Mouse (Mus musculus) heart, postnatal 0 days (tissue): Measurements from ENCODE around the gene Pgm5. TPM values are rescaled to one million over a fixed set of nuclear protein-coding genes. Genes with fewer than 3 reads are reported as not detected.

Experiments used
- ATAC-seq: fragments of 200-750 bp; cut with Nextera tagmentation; 2 replicates; pipeline ENCODE4 v1.8.0; 2017; ENCODE audit warnings: low read depth, moderate number of reproducible peaks, moderate library complexity; ENCODE audit not compliant: insufficient read depth
- DNase-seq: peaks from one replicate; pipeline ENCODE4 v3.0.0-alpha.2; 2016; ENCODE audit warnings: low spot score
- H3K27ac ChIP-seq: fragments of 300-500 bp; sonication (generic); 2 replicates; pipeline ENCODE4 v1.5.1; 2014; ENCODE audit warnings: low read depth, mild to moderate bottlenecking
- H3K27me3 ChIP-seq: fragments of 300-500 bp; sonication (generic); 2 replicates; pipeline ENCODE4 v1.6.1; 2014; ENCODE audit warnings: low read length, mixed read lengths; ENCODE audit not compliant: control insufficient read depth, insufficient read depth
- H3K36me3 ChIP-seq: fragments of 300-500 bp; sonication (generic); replicated peaks from 2 replicates; pipeline ENCODE4 v1.6.1; 2014; ENCODE audit warnings: low read length, mixed read lengths; ENCODE audit not compliant: control insufficient read depth, insufficient read depth
- H3K4me1 ChIP-seq: fragments of 300-500 bp; sonication (generic); 2 replicates; pipeline ENCODE4 v1.6.1; 2014; ENCODE audit warnings: antibody characterized with exemption; ENCODE audit not compliant: control insufficient read depth, insufficient read depth
- H3K4me2 ChIP-seq: fragments of 300-500 bp; sonication (generic); 2 replicates; pipeline ENCODE4 v1.6.1; 2014; ENCODE audit warnings: low read depth, mild to moderate bottlenecking, low read length, moderate library complexity
- H3K4me3 ChIP-seq: fragments of 300-500 bp; sonication (generic); 2 replicates; pipeline ENCODE4 v1.5.1; 2014; ENCODE audit warnings: low read depth, low read length
- H3K9ac ChIP-seq: fragments of 300-500 bp; sonication (generic); replicated peaks from 2 replicates; pipeline ENCODE4 v1.6.1; 2014; ENCODE audit warnings: low read depth, low read length, mixed read lengths
- H3K9me3 ChIP-seq: fragments of 300-500 bp; sonication (generic); replicated peaks from 2 replicates; pipeline ENCODE4 v1.6.1; 2016; ENCODE audit warnings: low read length; ENCODE audit not compliant: control insufficient read depth
- CTCF ChIP-seq: IDR thresholded peaks from 2 replicates; pipeline ENCODE4 v1.5.1; 2016; ENCODE audit warnings: antibody characterized with exemption, control low read depth, low read depth
- EP300 ChIP-seq: IDR thresholded peaks from 2 replicates; pipeline ENCODE4 v1.6.1; 2016; ENCODE audit warnings: antibody characterized with exemption, low read depth
- WGBS: fragments of 180-500 bp; shearing (Covaris S2); extraction: QIAGEN DNeasy Blood & Tissue Kit; methylation state at CpG from one replicate; pipeline ENCODE4 v1.1.7; 2014; 5-methylcytosine and 5-hydroxymethylcytosine counted together
- polyA plus RNA-seq: library from polyadenylated mRNA; unstranded; fragments of >200 nt; fragmentation: Nextera tagmentation; extraction: Ambion mirVana; gene quantifications from 2 replicates; pipeline ENCODE4 v1.2.1, GENCODE M21; 2015
- total RNA-seq: library from RNA; depleted of rRNA; stranded (reverse); fragments of >200 nt; gene quantifications from 2 replicates; pipeline ENCODE4 v1.2.3, GENCODE M21; 2014; ENCODE audit warnings: low replicate concordance

Pgm5 gene
- total and polyA plus RNA-seq, 2 experiments from 2014 or later: 4.9 to 163 TPM

DNA sequence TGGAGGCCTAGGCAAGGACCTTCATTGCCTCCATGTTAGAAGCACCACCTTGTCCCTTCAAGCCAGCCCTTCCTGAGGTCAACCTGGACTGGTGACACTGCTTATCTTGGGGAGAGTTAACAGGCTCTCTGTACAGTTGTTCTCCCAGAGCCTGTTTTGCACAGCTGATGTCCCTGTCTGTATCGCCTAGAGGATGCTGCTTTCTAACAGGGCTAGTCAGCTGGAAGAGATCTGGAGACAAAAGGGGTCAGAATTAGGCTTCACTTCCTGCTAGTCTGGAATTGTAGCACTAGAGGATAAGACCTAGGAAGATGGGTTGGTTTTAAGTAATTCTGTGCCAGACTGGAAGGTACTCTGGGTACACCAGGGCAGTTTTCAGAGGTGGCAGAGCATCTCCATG lies 163.7 kb downstream of the Pgm5 start:
- H3K9me3 ChIP-seq: no peaks in the 10 kb centered on the region
- no peaks in the 10 kb centered on the region; the same call in 1 of the 2 replicates for H3K36me3 ChIP-seq
- DNase-seq (no peak), ATAC-seq (no peak)
- no peak overlapping the region for H3K27ac ChIP-seq
- TF ChIP-seq EP300: no peak
- TF ChIP-seq CTCF: no peak
- no peaks in the 10 kb centered on the region for H3K27me3 ChIP-seq
- 43% methylated on average over 1 of the region's 1 CpGs for WGBS
- H3K9ac ChIP-seq: no peak overlapping the region
- no peaks in the 10 kb centered on the region for H3K4me1 ChIP-seq
- no peak overlapping the region for H3K4me2 ChIP-seq
- H3K4me3 ChIP-seq: no peak overlapping the region

DNA sequence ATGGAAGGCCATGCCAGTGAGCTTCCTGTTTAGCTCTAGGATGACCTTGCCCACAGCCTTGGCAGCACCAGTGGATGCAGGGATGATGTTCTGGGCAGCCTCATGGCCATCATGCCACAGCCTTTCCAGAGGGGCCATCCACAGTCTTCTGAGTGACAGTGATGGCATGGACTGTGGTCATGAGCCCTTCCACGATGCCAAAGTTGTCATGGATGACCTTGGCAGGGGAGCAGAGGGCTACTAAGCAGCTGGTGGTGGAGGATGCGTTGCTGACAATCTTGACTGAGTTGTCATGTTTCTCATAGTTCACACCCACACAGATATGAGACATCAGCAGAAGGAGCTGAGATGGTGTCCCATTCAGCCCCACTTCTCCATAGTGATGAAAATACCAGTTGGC lies 169.0 kb downstream of the Pgm5 start:
- H3K9ac ChIP-seq: no peak overlapping the region
- DNase-seq (no peak), ATAC-seq (no peak)
- H3K9me3 ChIP-seq: no peaks in the 10 kb centered on the region
- H3K27me3 ChIP-seq: no peaks in the 10 kb centered on the region
- H3K4me1 ChIP-seq: peaks cover 8% of the 10 kb centered on the region
- H3K4me2 ChIP-seq: no peak overlapping the region
- TF ChIP-seq EP300 (no peak), CTCF (no peak)
- no peak overlapping the region for H3K27ac ChIP-seq
- H3K36me3 ChIP-seq: no peaks in the 10 kb centered on the region
- WGBS: 55% methylated on average over 2 of the region's 2 CpGs
- no peak overlapping the region for H3K4me3 ChIP-seq

DNA sequence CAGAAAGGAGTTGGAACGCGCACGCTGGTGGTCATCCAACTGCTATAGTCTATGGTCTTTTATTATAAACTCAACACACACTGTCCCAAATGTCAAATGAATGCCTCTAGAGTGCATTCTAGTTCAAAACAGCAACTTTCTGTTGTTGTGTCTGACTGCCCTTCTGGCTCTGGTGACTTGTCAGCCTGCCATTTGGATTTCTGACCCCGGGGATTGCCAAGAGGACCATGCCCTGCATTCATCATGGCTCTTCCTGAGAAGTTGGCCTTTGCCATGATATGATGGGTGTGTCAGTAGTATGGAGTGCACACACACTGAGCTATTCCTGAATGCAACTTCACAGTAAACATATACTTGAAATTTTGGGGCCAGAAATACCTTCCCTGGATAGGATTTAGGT lies 172.1 kb downstream of the Pgm5 start:
- no peak for ATAC-seq
- Histone ChIP-seq H3K27ac (no peak overlapping the region), H3K27me3 (no peaks in the 10 kb centered on the region), H3K9me3 (no peaks in the 10 kb centered on the region), H3K4me1 (peaks cover 8% of the 10 kb centered on the region), H3K4me3 (no peak overlapping the region), H3K9ac (no peak overlapping the region), H3K36me3 (no peaks in the 10 kb centered on the region), H3K4me2 (no peak overlapping the region)
- no peak for DNase-seq
- whole genome bisulfite sequencing: 96% methylated on average over 4 of the region's 4 CpGs
- TF ChIP-seq EP300: no peak
- TF ChIP-seq CTCF: no peak

DNA sequence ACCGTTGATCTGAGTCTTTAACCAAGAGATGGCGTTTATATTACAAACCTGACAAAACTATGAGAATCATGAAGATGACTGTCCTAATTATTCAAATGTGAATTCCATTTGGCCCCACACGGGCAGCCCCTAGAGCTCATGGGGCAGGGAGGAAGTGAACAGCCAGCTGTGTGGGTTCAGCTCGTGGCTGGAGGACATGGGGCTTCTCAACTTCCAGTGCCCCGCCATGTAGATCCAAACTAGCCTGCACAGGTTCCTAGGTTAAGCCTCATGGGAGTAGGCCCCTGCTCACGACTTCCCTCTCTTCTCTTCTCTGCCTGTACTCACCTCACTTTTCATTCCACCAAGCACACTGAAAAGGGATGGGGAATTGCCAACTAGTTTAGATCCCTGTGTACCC lies 173.3 kb downstream of the Pgm5 start:
- no peaks in the 10 kb centered on the region for H3K36me3 ChIP-seq
- H3K4me3 ChIP-seq: no peak overlapping the region
- WGBS: 80% methylated on average over 6 of the region's 6 CpGs
- H3K9ac ChIP-seq: no peak overlapping the region
- TF ChIP-seq EP300 (no peak), CTCF (no peak)
- DNase-seq: no peak
- H3K27ac ChIP-seq: no peak overlapping the region
- ATAC-seq: no peak
- H3K4me1 ChIP-seq: peaks cover 16% of the 10 kb centered on the region
- no peaks in the 10 kb centered on the region for H3K9me3 ChIP-seq
- no peaks in the 10 kb centered on the region for H3K27me3 ChIP-seq
- H3K4me2 ChIP-seq: no peak overlapping the region

DNA sequence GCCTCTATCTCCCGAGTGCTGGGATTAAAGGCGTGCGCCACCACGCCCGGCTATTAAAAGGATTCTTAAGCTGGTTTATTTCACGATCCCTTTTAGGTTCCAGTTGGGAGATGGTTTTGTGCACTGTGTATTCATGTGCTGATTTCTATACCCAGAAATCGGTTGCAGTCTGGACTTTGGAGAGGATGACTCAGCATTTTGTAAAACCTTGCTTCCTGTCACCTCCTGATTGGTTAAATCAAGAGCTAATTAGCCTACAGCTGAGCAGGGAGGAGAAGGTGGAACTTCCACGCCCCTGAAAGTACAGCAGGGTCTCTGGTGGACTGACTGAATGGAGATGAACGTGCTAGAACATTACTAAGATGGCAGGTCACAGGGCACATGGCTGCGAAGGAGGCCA lies 175.2 kb downstream of the Pgm5 start:
- DNase-seq: no peak
- Histone ChIP-seq H3K27me3 (no peaks in the 10 kb centered on the region), H3K36me3 (no peaks in the 10 kb centered on the region), H3K4me2 (no peak overlapping the region), H3K27ac (no peak overlapping the region), H3K4me3 (no peak overlapping the region), H3K4me1 (peaks cover 20% of the 10 kb centered on the region), H3K9ac (no peak overlapping the region), H3K9me3 (no peaks in the 10 kb centered on the region)
- no peak for TF ChIP-seq CTCF
- no peak for TF ChIP-seq EP300
- no peak for ATAC-seq
- WGBS: 91% methylated on average over 10 of the region's 10 CpGs

DNA sequence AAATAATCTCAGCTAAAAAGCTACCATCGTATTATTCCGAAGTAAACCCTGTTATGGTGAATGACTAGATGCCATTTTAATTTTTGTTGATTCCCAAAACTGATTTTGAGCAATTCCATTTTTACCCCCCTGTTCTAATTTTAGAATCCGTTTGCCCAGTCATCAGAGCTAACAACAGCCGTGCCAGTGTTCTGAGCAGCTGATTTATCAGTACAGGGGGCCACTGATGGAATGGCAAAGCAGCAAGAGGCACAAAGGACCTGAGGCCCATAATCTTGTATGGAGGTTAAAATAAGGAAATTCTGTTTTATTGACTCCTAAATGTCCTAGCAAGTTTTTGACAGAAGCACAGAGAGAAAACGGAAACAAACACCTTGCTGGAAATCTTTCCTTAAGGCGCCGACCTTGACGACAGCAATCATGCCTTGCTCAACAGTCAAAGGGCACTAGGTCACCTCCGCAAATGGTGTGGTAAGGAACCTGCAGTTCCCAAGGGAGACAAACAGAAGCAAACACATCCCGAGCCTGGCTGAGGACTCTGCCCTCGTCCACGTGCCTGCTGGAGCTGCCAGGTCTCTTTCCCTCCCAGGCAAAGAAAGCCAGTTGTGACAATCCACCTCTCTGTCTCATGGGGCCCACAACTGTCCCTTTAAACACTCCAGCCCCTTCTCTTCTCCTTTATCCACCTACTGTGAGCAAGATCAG lies 178.5 kb downstream of the Pgm5 start:
- Histone ChIP-seq H3K4me2 (no peak overlapping the region), H3K27me3 (no peaks in the 10 kb centered on the region), H3K9ac (no peak overlapping the region), H3K4me1 (peaks cover 27% of the 10 kb centered on the region), H3K27ac (peak overlapping the region; percentile 65), H3K4me3 (no peak overlapping the region), H3K36me3 (no peaks in the 10 kb centered on the region), H3K9me3 (no peaks in the 10 kb centered on the region)
- DNase-seq (peak; percentile 58), ATAC-seq (peak; percentile 82; the same call in 1 of the 2 replicates)
- no peak for TF ChIP-seq EP300
- TF ChIP-seq CTCF: no peak
- WGBS: 31% methylated on average over 12 of the region's 12 CpGs
